Mouse (Mus musculus) C2C12 (cell line): ENCODE data around the gene Slc25a53. TPM values are rescaled to one million over a fixed set of nuclear protein-coding genes. Genes with fewer than 3 reads are reported as not detected.

Experiments used
- H3K27me3 ChIP-seq: one replicate; pipeline ENCODE4 v1.6.1; 2011; ENCODE audit not compliant: control insufficient read depth, insufficient read depth, insufficient read length
- H3K36me3 ChIP-seq: one replicate; pipeline ENCODE4 v1.6.1; 2011; ENCODE audit not compliant: control insufficient read depth, insufficient read depth
- H3K4me3 ChIP-seq: one replicate; pipeline ENCODE4 v1.5.1; 2011; ENCODE audit warnings: mild to moderate bottlenecking, control low read depth; ENCODE audit not compliant: poor library complexity, insufficient read depth, severe bottlenecking
- H3K79me2 ChIP-seq: one replicate; pipeline ENCODE4 v1.6.1; 2011; ENCODE audit not compliant: control insufficient read depth, insufficient read depth
- H3K79me3 ChIP-seq: one replicate; pipeline ENCODE4 v1.6.1; 2011; ENCODE audit warnings: low read depth, control low read depth
- H3ac ChIP-seq: one replicate; pipeline ENCODE3; 2011; ENCODE audit warnings: low read depth; ENCODE audit not compliant: control insufficient read depth, insufficient read length
- CEBPB ChIP-seq: IDR thresholded peaks from one replicate; pipeline ENCODE4 v1.6.1; 2011; ENCODE audit warnings: low read depth, mild to moderate bottlenecking, control low read depth, moderate library complexity
- CTCF ChIP-seq: IDR thresholded peaks from one replicate; pipeline ENCODE4 v1.5.1; 2011; ENCODE audit not compliant: control insufficient read depth, insufficient read depth, insufficient read length
- FOSL1 ChIP-seq: IDR thresholded peaks from one replicate; pipeline ENCODE4 v1.8.0; 2011; ENCODE audit warnings: mild to moderate bottlenecking, low read length; ENCODE audit not compliant: poor library complexity, insufficient read depth, severe bottlenecking
- MAX ChIP-seq: IDR thresholded peaks from one replicate; pipeline ENCODE4 v1.6.1; 2011; ENCODE audit warnings: mild to moderate bottlenecking, control low read depth
- MYOD1 ChIP-seq: IDR thresholded peaks from one replicate; pipeline ENCODE4 v1.6.1; 2011; ENCODE audit warnings: low read depth; ENCODE audit not compliant: control insufficient read depth, insufficient read length
- MYOG ChIP-seq: IDR thresholded peaks from one replicate; pipeline ENCODE4 v1.6.1; 2011; ENCODE audit not compliant: control insufficient read depth, insufficient read length; ENCODE audit errors: extremely low read depth
- USF1 ChIP-seq: IDR thresholded peaks from one replicate; pipeline ENCODE4 v1.6.1; 2011; ENCODE audit warnings: low read depth, mild to moderate bottlenecking, control low read depth, moderate library complexity
- polyA plus RNA-seq: library from polyadenylated mRNA; unstranded; fragments of >200 nt; fragmentation: generic; extraction: Trizol; gene quantifications from one replicate; pipeline ENCODE4 v1.2.1, GENCODE M21; 2012; ENCODE audit warnings: missing spikeins

Slc25a53 gene
- polyA plus RNA-seq, 1 experiment, result 1.6 TPM

- Histone ChIP-seq H3K79me3 (no peaks in the 10 kb centered on the region), H3K36me3 (no peaks in the 10 kb centered on the region), H3K27me3 (no peaks in the 10 kb centered on the region), H3K79me2 (no peaks in the 10 kb centered on the region), H3ac (no peak overlapping the region), H3K4me3 (no peak overlapping the region)
- no peak for TF ChIP-seq FOSL1
- no peak for TF ChIP-seq USF1
- TF ChIP-seq MYOG, result no peak
- TF ChIP-seq MYOD1, result no peak
- TF ChIP-seq CTCF, result no peak
- no peak for TF ChIP-seq MAX
- TF ChIP-seq CEBPB, result no peak
These were observed 41.8 kb downstream of the Slc25a53 start for GRCm38 (mm10) chrX:136996256-136996655.

- H3ac ChIP-seq, result no peak overlapping the region
- no peak for TF ChIP-seq CTCF
- no peak for TF ChIP-seq MYOG
- no peak for TF ChIP-seq FOSL1
- no peak for TF ChIP-seq CEBPB
- H3K36me3 ChIP-seq, result no peaks in the 10 kb centered on the region
- no peak overlapping the region for H3K4me3 ChIP-seq
- H3K79me3 ChIP-seq, result no peaks in the 10 kb centered on the region
- H3K79me2 ChIP-seq, result no peaks in the 10 kb centered on the region
- no peaks in the 10 kb centered on the region for H3K27me3 ChIP-seq
These were observed 44.5 kb downstream of the Slc25a53 start for GRCm38 (mm10) chrX:136993641-136994040.

- TF ChIP-seq USF1 (no peak), CTCF (no peak), MYOG (no peak), MYOD1 (no peak), MAX (no peak), FOSL1 (no peak), CEBPB (no peak)
- H3K79me3 ChIP-seq, result no peaks in the 10 kb centered on the region
- H3K79me2 ChIP-seq, result no peaks in the 10 kb centered on the region
- H3K4me3 ChIP-seq, result no peak within 1 kb of the TSS
- no peak within 1 kb of the TSS for H3ac ChIP-seq
- H3K36me3 ChIP-seq, result no peaks in the 10 kb centered on the region
- no peaks in the 10 kb centered on the region for H3K27me3 ChIP-seq
These were observed 45.0 kb downstream of the Slc25a53 start, which contains the start of gene Zcchc18 for GRCm38 (mm10) chrX:136992978-136993547. TSS of gene Zcchc18 (plus strand) at chrX:136993155.

DNA sequence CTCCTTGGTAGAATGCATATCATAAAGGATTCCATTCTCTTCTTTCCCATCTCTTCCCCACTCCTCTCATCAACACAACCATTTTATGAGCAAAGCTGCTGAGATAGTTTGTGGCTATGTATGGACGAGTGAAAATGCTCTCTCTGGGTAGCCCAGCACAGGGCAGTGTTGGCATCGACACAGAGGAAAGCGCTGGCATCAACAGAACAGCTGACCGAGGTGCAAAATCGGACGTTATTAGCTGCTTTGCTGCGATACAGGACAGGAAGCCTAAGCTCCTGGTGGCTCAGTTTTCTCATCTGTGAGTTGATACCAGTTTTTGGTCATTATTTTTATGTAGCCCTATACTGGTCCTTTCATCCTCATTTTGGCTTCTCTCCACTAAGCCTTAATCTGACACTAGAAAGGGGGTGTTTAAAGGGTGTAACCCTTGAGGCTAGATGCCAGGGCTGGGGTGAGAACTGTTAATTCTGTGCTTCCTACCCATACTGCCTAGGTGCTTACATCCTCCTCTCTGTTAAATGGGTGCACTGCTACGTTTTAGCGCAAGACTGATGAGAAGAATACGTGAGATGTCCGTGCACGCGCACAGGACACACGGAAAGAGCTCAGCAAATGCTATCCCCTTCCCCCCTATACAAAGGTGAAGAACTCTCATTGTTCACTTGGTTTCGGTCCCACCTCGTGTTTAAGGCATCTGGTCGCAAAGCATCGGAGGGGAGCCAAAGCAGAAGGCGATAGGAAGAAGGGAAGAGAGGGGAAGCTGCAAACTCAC, 45.7 kb downstream of the Slc25a53 start:
- Histone ChIP-seq H3ac (no peak overlapping the region), H3K4me3 (no peak overlapping the region), H3K36me3 (no peaks in the 10 kb centered on the region), H3K27me3 (no peaks in the 10 kb centered on the region), H3K79me2 (no peaks in the 10 kb centered on the region), H3K79me3 (no peaks in the 10 kb centered on the region)
- no peak for TF ChIP-seq CTCF
- TF ChIP-seq USF1, result no peak
- no peak for TF ChIP-seq MYOG
- no peak for TF ChIP-seq MYOD1
- no peak for TF ChIP-seq FOSL1
- no peak for TF ChIP-seq MAX
- TF ChIP-seq CEBPB, result no peak

DNA sequence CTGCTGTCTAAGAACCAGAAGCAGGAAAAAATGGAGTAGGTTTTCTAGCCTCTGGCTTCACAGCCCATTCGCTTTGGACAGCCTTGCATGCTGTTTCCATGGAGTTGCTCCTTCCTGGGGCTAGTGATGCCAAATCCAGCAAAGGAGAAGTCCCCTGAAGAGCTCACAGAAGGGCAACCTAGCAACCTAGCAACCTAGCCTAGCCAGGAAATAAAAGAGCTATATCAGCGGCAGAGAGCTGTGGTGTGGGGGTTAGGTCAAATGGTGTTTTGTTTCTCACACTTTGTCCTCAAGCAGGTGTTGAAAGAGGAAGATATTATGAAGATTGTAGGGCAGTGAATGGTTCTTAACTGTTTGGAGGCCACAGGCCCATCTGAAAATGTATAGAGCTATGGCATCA, 46.8 kb downstream of the Slc25a53 start:
- no peaks in the 10 kb centered on the region for H3K27me3 ChIP-seq
- H3K79me3 ChIP-seq, result no peaks in the 10 kb centered on the region
- TF ChIP-seq MAX, result no peak
- H3ac ChIP-seq, result no peak overlapping the region
- H3K36me3 ChIP-seq, result no peaks in the 10 kb centered on the region
- H3K4me3 ChIP-seq, result no peak overlapping the region
- no peaks in the 10 kb centered on the region for H3K79me2 ChIP-seq

- H3K4me3 ChIP-seq, result no peak overlapping the region
- TF ChIP-seq USF1, result no peak
- TF ChIP-seq MAX, result no peak
- TF ChIP-seq CEBPB, result no peak
- H3K79me3 ChIP-seq, result no peaks in the 10 kb centered on the region
- no peak overlapping the region for H3ac ChIP-seq
- H3K79me2 ChIP-seq, result no peaks in the 10 kb centered on the region
- H3K36me3 ChIP-seq, result no peaks in the 10 kb centered on the region
- H3K27me3 ChIP-seq, result no peaks in the 10 kb centered on the region
These were observed 52.1 kb downstream of the Slc25a53 start for GRCm38 (mm10) chrX:136986039-136986438.
